Mouse (Mus musculus): ENCODE data around the gene Nfia.

DNA sequence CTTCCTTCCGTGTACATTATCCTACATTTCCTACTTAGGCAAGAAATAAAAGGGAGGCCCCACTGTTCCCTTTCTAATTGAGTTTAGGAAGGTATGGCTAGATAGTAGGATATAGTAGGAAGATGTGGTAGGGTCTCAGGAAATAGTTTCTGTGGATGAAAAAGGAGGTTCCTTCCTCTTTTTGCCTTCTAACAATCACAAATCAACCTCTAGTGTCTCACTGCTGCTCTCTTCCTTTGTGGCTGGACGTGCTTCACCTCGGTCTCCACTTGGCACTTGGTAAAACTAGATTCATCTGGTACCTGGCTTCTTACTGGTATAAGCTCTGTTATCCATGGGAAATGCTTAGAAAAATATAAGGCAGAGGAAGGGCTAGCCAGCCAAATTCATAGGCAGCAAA is 65.2 kb downstream of the Nfia start:
- no peak for TF ChIP-seq TAL1 (conservative IDR thresholded peaks at IDR 0.05; ENCODE audit: low read depth, low read length)
- TF ChIP-seq CTCF (IDR thresholded peaks at IDR 0.05; ENCODE audit: low read depth, low read length) = no peak
- TF ChIP-seq POLR2AphosphoS5 (IDR thresholded peaks at IDR 0.05; ENCODE audit: insufficient replicate concordance, low read depth, low read length) = no peak
- TF ChIP-seq GATA1 (IDR thresholded peaks at IDR 0.05; ENCODE audit: borderline replicate concordance, low read length) = no peak
- no peak for TF ChIP-seq GATA2 (IDR thresholded peaks at IDR 0.05; ENCODE audit: borderline replicate concordance, low read depth, low read length)

Data from G1E (cell line).